Mouse (Mus musculus): ENCODE measurements around the gene Zbtb45. TPM values are rescaled to one million over a fixed set of nuclear protein-coding genes. Genes with fewer than 3 reads are reported as not detected.

Zbtb45 gene
- polyA plus RNA-seq, 1 experiment = 46.2 TPM

- H3K27ac ChIP-seq (ENCODE audit: insufficient read depth, low read depth, low read length) = peak overlapping the region; percentile 54; the same call in 1 of the 2 replicates
- no peak overlapping the region for H3K4me3 ChIP-seq (ENCODE audit: low read depth, low read length)
- TF ChIP-seq POLR2A (IDR thresholded peaks at IDR 0.05; ENCODE audit: low read depth, low read length) (no peak), CTCF (IDR thresholded peaks at IDR 0.05; ENCODE audit: extremely low read depth, insufficient read length, insufficient replicate concordance, low read depth, low read length) (no peak)
- no peaks in the 10 kb centered on the region for H3K27me3 ChIP-seq (ENCODE audit: control insufficient read depth, insufficient read depth, low read length)
- 42% methylated on average over 4 of the region's 4 CpGs for WGBS
- H3K4me1 ChIP-seq (ENCODE audit: control insufficient read depth, insufficient read depth, insufficient read length, low read length) = peaks cover 13% of the 10 kb centered on the region; the same call in 1 of the 2 replicates
- H3K36me3 ChIP-seq (ENCODE audit: control insufficient read depth, insufficient read depth, low read length) = no peaks in the 10 kb centered on the region
Measured at GRCm38 (mm10) chr7:13013671-13014070, 3.8 kb upstream of the Zbtb45 start.

DNA sequence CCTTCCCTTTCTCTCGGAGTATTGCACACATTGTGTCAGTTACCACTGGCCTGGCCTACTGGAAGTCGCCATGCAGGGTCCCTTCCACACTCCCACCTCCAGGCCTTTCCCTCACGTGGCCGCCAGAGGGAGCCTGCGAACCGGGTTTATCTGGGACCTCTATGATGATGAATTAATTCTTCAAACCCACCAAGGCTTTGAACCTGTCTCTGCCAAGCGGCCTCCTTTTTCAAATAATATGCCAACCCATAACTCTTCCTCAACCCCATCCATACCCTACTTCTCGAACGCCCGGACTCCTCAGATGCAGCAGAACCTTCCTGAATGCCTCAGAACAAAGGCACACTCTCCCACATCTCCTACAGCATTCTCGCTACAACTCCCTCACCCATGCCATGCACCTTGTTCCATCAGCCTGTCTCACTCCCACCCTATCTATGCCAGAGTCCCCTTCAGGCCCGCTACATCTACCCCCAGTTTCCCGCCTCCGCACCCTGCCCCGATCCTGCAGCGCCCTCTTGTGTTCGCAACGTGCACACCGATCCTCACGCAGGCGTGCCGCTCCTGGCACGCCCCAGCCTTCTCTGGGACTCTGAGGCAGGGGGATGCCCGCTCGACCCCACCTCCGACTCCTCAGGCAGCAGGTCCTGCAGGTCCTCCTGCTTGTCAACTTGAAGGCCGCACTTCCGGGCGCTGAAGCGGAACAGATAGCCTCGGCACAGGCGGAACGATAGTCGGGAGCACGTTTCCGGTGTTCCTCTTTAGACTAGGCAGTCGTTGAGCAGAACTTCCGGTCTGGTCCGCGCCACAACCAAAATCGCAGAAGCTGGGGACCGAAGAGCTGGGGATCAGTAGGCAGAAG lies 460 bp downstream of the Zbtb45 start:
- Histone ChIP-seq H3K4me1 (ENCODE audit: control insufficient read depth, insufficient read depth, insufficient read length, low read length) (peaks cover 11% of the 10 kb centered on the region; the same call in 1 of the 2 replicates), H3K4me3 (ENCODE audit: low read depth, low read length) (peak overlapping the region; percentile 94)

DNA sequence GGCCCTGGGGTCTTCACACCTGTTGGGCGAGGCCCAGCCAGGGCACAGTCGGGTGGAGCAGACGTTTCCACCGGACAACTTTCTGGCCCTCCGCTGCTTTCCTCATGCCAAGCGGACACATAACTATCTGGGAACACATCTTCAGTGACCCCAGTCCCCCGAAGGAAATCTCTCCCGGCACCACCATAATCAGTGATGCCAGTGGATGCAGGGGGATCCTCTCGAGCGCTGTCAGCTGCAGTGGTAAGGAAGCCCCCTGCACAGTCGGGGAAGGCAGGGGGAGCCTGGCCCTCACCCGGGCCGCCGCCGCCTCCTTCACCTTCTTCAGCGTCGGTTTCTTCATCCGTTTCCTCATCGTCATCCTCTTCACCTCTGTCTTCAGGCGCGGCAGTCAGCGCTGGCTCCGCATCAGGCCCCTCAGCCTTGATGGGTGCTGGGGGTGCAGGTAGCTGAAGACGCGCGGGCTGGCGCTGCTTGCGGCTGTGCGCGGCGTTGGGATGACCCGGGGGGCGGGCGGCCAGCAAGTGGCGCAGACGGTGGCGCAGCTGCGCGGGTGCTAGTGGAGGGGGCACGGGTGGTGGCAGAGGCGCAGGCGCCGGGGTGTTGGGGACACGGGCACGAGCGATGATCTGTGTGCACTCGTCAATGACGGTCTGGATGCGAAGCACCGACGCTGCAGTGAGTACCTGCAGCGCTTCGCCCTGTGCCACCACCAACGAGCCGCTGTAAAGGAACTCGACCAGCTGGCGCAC lies 2.3 kb downstream of the Zbtb45 start:
- H3K4me3 ChIP-seq (ENCODE audit: low read depth, low read length) = no peak overlapping the region
- H3K27ac ChIP-seq (ENCODE audit: insufficient read depth, low read depth, low read length) = no peak overlapping the region
- TF ChIP-seq CTCF (IDR thresholded peaks at IDR 0.05; ENCODE audit: extremely low read depth, insufficient read length, insufficient replicate concordance, low read depth, low read length) (no peak), POLR2A (IDR thresholded peaks at IDR 0.05; ENCODE audit: low read depth, low read length) (no peak)
- peaks cover 20% of the 10 kb centered on the region for H3K36me3 ChIP-seq (ENCODE audit: control insufficient read depth, insufficient read depth, low read length)
- H3K27me3 ChIP-seq (ENCODE audit: control insufficient read depth, insufficient read depth, low read length) = no peaks in the 10 kb centered on the region
- WGBS = 85% methylated on average over 57 of the region's 57 CpGs
- peaks cover 9% of the 10 kb centered on the region; the same call in 1 of the 2 replicates for H3K4me1 ChIP-seq (ENCODE audit: control insufficient read depth, insufficient read depth, insufficient read length, low read length)

More for the DNA sequence above, 460 bp downstream of the Zbtb45 start:
- peak; percentile 55 for TF ChIP-seq POLR2A (IDR thresholded peaks at IDR 0.05; ENCODE audit: low read depth, low read length)
- peak; percentile 96 for TF ChIP-seq CTCF (IDR thresholded peaks at IDR 0.05; ENCODE audit: extremely low read depth, insufficient read length, insufficient replicate concordance, low read depth, low read length)
- Histone ChIP-seq H3K36me3 (ENCODE audit: control insufficient read depth, insufficient read depth, low read length) (peaks cover 20% of the 10 kb centered on the region), H3K27me3 (ENCODE audit: control insufficient read depth, insufficient read depth, low read length) (no peaks in the 10 kb centered on the region), H3K27ac (ENCODE audit: insufficient read depth, low read depth, low read length) (peak overlapping the region; percentile 93)
- WGBS = under 1% methylated on average over 42 of the region's 42 CpGs

GRCm38 (mm10) chr7:13006531-13006930 lies 3.3 kb downstream of the Zbtb45 start:
- 94% methylated on average over 10 of the region's 10 CpGs for WGBS
- TF ChIP-seq CTCF (IDR thresholded peaks at IDR 0.05; ENCODE audit: extremely low read depth, insufficient read length, insufficient replicate concordance, low read depth, low read length) (no peak), POLR2A (IDR thresholded peaks at IDR 0.05; ENCODE audit: low read depth, low read length) (no peak)
- H3K27me3 ChIP-seq (ENCODE audit: control insufficient read depth, insufficient read depth, low read length) = no peaks in the 10 kb centered on the region
- H3K4me1 ChIP-seq (ENCODE audit: control insufficient read depth, insufficient read depth, insufficient read length, low read length) = peaks cover 9% of the 10 kb centered on the region; the same call in 1 of the 2 replicates
- H3K27ac ChIP-seq (ENCODE audit: insufficient read depth, low read depth, low read length) = no peak overlapping the region
- peaks cover 20% of the 10 kb centered on the region for H3K36me3 ChIP-seq (ENCODE audit: control insufficient read depth, insufficient read depth, low read length)
- no peak overlapping the region for H3K4me3 ChIP-seq (ENCODE audit: low read depth, low read length)

DNA sequence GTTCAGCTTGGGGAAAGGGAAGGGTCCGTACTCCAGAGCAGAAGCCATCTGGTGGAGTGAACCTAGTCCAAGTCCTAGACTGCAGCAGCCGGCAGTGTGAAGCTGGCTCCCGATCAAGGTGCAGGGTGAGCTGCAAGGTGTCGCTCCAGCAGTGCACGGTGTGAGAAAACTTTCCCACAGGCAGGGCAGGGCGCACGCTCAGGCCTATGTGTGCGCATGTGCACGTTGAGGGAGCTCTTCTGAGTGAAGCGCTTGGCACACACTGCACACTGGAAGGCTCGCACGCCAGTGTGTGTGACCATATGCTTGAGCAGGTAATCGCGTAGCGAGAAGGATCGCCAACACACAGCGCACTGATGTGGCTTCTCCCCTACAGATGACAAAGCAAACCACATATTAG lies 3.8 kb downstream of the Zbtb45 start:
- Histone ChIP-seq H3K36me3 (ENCODE audit: control insufficient read depth, insufficient read depth, low read length) (peaks cover 20% of the 10 kb centered on the region), H3K4me1 (ENCODE audit: control insufficient read depth, insufficient read depth, insufficient read length, low read length) (peaks cover 9% of the 10 kb centered on the region; the same call in 1 of the 2 replicates), H3K4me3 (ENCODE audit: low read depth, low read length) (no peak overlapping the region), H3K27ac (ENCODE audit: insufficient read depth, low read depth, low read length) (no peak overlapping the region), H3K27me3 (ENCODE audit: control insufficient read depth, insufficient read depth, low read length) (no peaks in the 10 kb centered on the region)
- WGBS = 90% methylated on average over 17 of the region's 17 CpGs
- TF ChIP-seq CTCF (IDR thresholded peaks at IDR 0.05; ENCODE audit: extremely low read depth, insufficient read length, insufficient replicate concordance, low read depth, low read length) (no peak), POLR2A (IDR thresholded peaks at IDR 0.05; ENCODE audit: low read depth, low read length) (no peak)

GRCm38 (mm10) chr7:13003380-13003779 lies 6.5 kb downstream of the Zbtb45 start:
- TF ChIP-seq POLR2A (IDR thresholded peaks at IDR 0.05; ENCODE audit: low read depth, low read length) (no peak), CTCF (IDR thresholded peaks at IDR 0.05; ENCODE audit: extremely low read depth, insufficient read length, insufficient replicate concordance, low read depth, low read length) (no peak)
- Histone ChIP-seq H3K27me3 (ENCODE audit: control insufficient read depth, insufficient read depth, low read length) (no peaks in the 10 kb centered on the region), H3K4me1 (ENCODE audit: control insufficient read depth, insufficient read depth, insufficient read length, low read length) (no peaks in the 10 kb centered on the region), H3K27ac (ENCODE audit: insufficient read depth, low read depth, low read length) (no peak overlapping the region), H3K36me3 (ENCODE audit: control insufficient read depth, insufficient read depth, low read length) (peaks cover 20% of the 10 kb centered on the region), H3K4me3 (ENCODE audit: low read depth, low read length) (no peak overlapping the region)
- 84% methylated on average over 5 of the region's 5 CpGs for WGBS

DNA sequence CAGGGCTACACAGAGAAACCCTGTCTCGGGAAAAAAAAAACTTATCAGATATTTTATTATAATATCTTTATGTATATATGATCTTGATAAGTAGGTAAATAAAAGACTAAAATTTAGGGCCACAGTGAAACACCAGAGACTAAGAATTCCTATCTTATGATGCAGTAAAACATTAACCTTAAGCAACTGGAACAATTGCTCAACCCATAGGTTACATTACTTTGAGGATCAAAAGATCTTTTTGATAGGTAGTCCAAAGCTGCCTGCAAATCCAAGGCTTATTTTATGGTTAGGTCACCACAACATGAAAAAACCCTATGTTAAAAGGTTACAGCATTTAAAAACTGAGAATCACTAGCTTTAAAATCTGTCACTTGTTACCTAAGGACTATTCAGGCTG lies 8.2 kb downstream of the Zbtb45 start:
- Histone ChIP-seq H3K27me3 (ENCODE audit: control insufficient read depth, insufficient read depth, low read length) (no peaks in the 10 kb centered on the region), H3K27ac (ENCODE audit: insufficient read depth, low read depth, low read length) (no peak overlapping the region), H3K4me3 (ENCODE audit: low read depth, low read length) (no peak overlapping the region), H3K4me1 (ENCODE audit: control insufficient read depth, insufficient read depth, insufficient read length, low read length) (peaks cover 2% of the 10 kb centered on the region), H3K36me3 (ENCODE audit: control insufficient read depth, insufficient read depth, low read length) (peaks cover 9% of the 10 kb centered on the region)
- TF ChIP-seq CTCF (IDR thresholded peaks at IDR 0.05; ENCODE audit: extremely low read depth, insufficient read length, insufficient replicate concordance, low read depth, low read length) (no peak), POLR2A (IDR thresholded peaks at IDR 0.05; ENCODE audit: low read depth, low read length) (no peak)
- WGBS = 27% methylated on average over 1 of the region's 1 CpGs

Data from small intestine, adult 2 months (tissue).